17 mouse cellular contexts compared by ENCODE assay signal in genomic region chr2:25540541-25540948, GRCm38 (mm10). TPM values are rescaled to one million over a fixed set of nuclear protein-coding genes. Genes with fewer than 3 reads are reported as not detected.
A peak's percentile ranks its signal among the peaks of the same experiment; 100 is the strongest.
DNase-seq lines count a peak whose midpoint lies in the region; ATAC-seq lines count a peak whose summit lies in the region.
"Had no signal": no experiment of that assay in that cellular context is flagged by ENCODE, and none has a peak within 500 bp of the region (broad histone marks: within the 10 kb centered on the region; RNA-seq: fewer than 3 reads in every experiment).

No protein-coding gene starts in this region.

- H3K9ac ChIP-seq in kidney, embryonic 14.5 days (ENCODE audit: low read depth, low read length): no peak overlapping the region
- H3K9ac ChIP-seq in kidney, embryonic 15.5 days: no peak overlapping the region
- H3K9ac ChIP-seq: forebrain, embryonic 15.5 days; lung, embryonic 14.5 days; midbrain, embryonic 13.5 days had no signal

- H3K4me2 ChIP-seq in kidney, embryonic 14.5 days (replicated peaks; ENCODE audit: low read depth, low read length): no peak overlapping the region
- H3K4me2 ChIP-seq in kidney, embryonic 15.5 days: no peak overlapping the region
- H3K4me2 ChIP-seq: forebrain, embryonic 15.5 days; lung, embryonic 14.5 days; midbrain, embryonic 13.5 days had no signal

- no peaks in the 10 kb centered on the region for H3K27me3 ChIP-seq in kidney, embryonic 14.5 days (ENCODE audit: control insufficient read depth, insufficient read depth, low read length)
- H3K27me3 ChIP-seq in kidney, embryonic 15.5 days: no peaks in the 10 kb centered on the region
- no peaks in the 10 kb centered on the region for H3K27me3 ChIP-seq in embryonic facial prominence, embryonic 10.5 days (replicated peaks; ENCODE audit: low read depth, poor library complexity, severe bottlenecking)
- H3K27me3 ChIP-seq: forebrain, embryonic 15.5 days; midbrain, embryonic 13.5 days had no signal

- H3K4me3 ChIP-seq in kidney, embryonic 14.5 days (ENCODE audit: low read length): no peak overlapping the region
- H3K4me3 ChIP-seq in kidney, embryonic 15.5 days (replicated peaks): no peak overlapping the region
- no peak overlapping the region for H3K4me3 ChIP-seq in embryonic facial prominence, embryonic 10.5 days
- H3K4me3 ChIP-seq: erythroblast, embryonic 14.5 days; forebrain, embryonic 15.5 days; heart, adult 2 months; midbrain, embryonic 13.5 days had no signal

- WGBS in kidney, embryonic 14.5 days: 80% methylated on average over 4 of the region's 4 CpGs
- WGBS in kidney, embryonic 15.5 days: 72% methylated on average over 4 of the region's 4 CpGs
- WGBS in embryonic facial prominence, embryonic 10.5 days: 92% methylated on average over 4 of the region's 4 CpGs

- H3K27ac ChIP-seq in kidney, embryonic 14.5 days (ENCODE audit: low read depth, low read length): no peak overlapping the region; the same call in 1 of the 2 replicates
- H3K27ac ChIP-seq in kidney, embryonic 15.5 days: peak overlapping the region; percentile 75
- H3K27ac ChIP-seq in embryonic facial prominence, embryonic 10.5 days (replicated peaks): no peak overlapping the region
- H3K27ac ChIP-seq: forebrain, embryonic 15.5 days; heart, adult 2 months; midbrain, embryonic 13.5 days had no signal

- H3K4me1 ChIP-seq in kidney, embryonic 14.5 days (ENCODE audit: control insufficient read depth, insufficient read depth, low read length): peaks cover 11% of the 10 kb centered on the region
- peaks cover 45% of the 10 kb centered on the region for H3K4me1 ChIP-seq in kidney, embryonic 15.5 days
- H3K4me1 ChIP-seq in embryonic facial prominence, embryonic 10.5 days: peaks cover 15% of the 10 kb centered on the region
- H3K4me1 ChIP-seq: forebrain, embryonic 15.5 days had no signal

- no peaks in the 10 kb centered on the region for H3K9me3 ChIP-seq in kidney, embryonic 14.5 days (ENCODE audit: control insufficient read depth, low read length)
- no peaks in the 10 kb centered on the region for H3K9me3 ChIP-seq in kidney, embryonic 15.5 days (replicated peaks)
- no peaks in the 10 kb centered on the region for H3K9me3 ChIP-seq in embryonic facial prominence, embryonic 10.5 days
- H3K9me3 ChIP-seq: forebrain, embryonic 15.5 days; midbrain, embryonic 13.5 days had no signal

- no peak for ATAC-seq in kidney, embryonic 14.5 days (ENCODE audit: low FRiP score, low TSS enrichment)
- ATAC-seq in kidney, embryonic 15.5 days (replicated peaks; ENCODE audit: low FRiP score): peak; percentile 57; the same call in 1 of the 2 replicates
- ATAC-seq in monocyte, adult 5-6 weeks (replicated peaks; ENCODE audit: insufficient number of reproducible peaks, low FRiP score, low TSS enrichment, poor library complexity, severe bottlenecking): no peak
- ATAC-seq: forebrain, embryonic 15.5 days; midbrain, embryonic 13.5 days had no signal

- peaks cover 25% of the 10 kb centered on the region for H3K36me3 ChIP-seq in kidney, embryonic 14.5 days (ENCODE audit: control insufficient read depth, insufficient read depth, low read length)
- H3K36me3 ChIP-seq in kidney, embryonic 15.5 days: peaks cover 43% of the 10 kb centered on the region
- H3K36me3 ChIP-seq in embryonic facial prominence, embryonic 10.5 days (replicated peaks): peaks cover 66% of the 10 kb centered on the region

- peak; percentile 62 for DNase-seq in kidney, adult 11 months
- DNase-seq in adrenal gland, postnatal 36 days: peak; percentile 43 to 66
- DNase-seq in embryo, embryonic 10 days (ENCODE audit: low spot score): no peak
- DNase-seq in embryonic facial prominence, embryonic 10.5 days (ENCODE audit: low spot score): no peak
- DNase-seq in cerebellum, postnatal 25 days: no peak
- DNase-seq: cerebellum, postnatal 14 days; left cerebral cortex, postnatal 4 days; lung, embryonic 14.5 days; retina, postnatal 1 day had no signal

RNA-seq across cellular contexts. Expression of gene Traf2, which starts 6.2 kb away (rescaled TPM):
- 30.2 and 34.0 TPM in 2 replicates for polyA plus RNA-seq in kidney, embryonic 14.5 days (2014; fragmentation: Nextera tagmentation; extraction: Ambion mirVana)
- total RNA-seq in adrenal gland, postnatal 36 days (2021): 10 to 100 TPM; 22.3 to 26.2 TPM
- 36.0 and 37.3 TPM in 2 replicates for polyA plus RNA-seq in kidney, embryonic 15.5 days (2015; fragmentation: Nextera tagmentation; extraction: Ambion mirVana)
- polyA plus RNA-seq in embryonic facial prominence, embryonic 10.5 days (2016; fragmentation: Nextera tagmentation; extraction: Ambion mirVana): 39.9 and 40.1 TPM in 2 replicates
- 16.6 to 29.4 TPM (median 18.0 TPM) in 3 replicates for total RNA-seq in monocyte, adult 5-6 weeks (2017)

RNA-seq across cellular contexts. Expression of gene Edf1, which starts 17.1 kb away (rescaled TPM):
- polyA plus RNA-seq in kidney, embryonic 14.5 days (2014; fragmentation: Nextera tagmentation; extraction: Ambion mirVana): 314 and 436 TPM in 2 replicates
- total RNA-seq in adrenal gland, postnatal 36 days (2021): 100 to 1,000 TPM; 276 to 288 TPM
- polyA plus RNA-seq in kidney, embryonic 15.5 days (2015; fragmentation: Nextera tagmentation; extraction: Ambion mirVana): 373 and 392 TPM in 2 replicates
- polyA plus RNA-seq in embryonic facial prominence, embryonic 10.5 days (2016; fragmentation: Nextera tagmentation; extraction: Ambion mirVana): 310 and 316 TPM in 2 replicates
- total RNA-seq in monocyte, adult 5-6 weeks (2017): 80.0 to 121 TPM (median 114 TPM) in 3 replicates

RNA-seq across cellular contexts. Expression of gene Mamdc4, which starts 34.1 kb away (rescaled TPM):
- polyA plus RNA-seq in kidney, embryonic 14.5 days (2014; fragmentation: Nextera tagmentation; extraction: Ambion mirVana): 3.3 and 7.5 TPM in 2 replicates
- 1 to 10 TPM; 1.5 to 3.1 TPM for total RNA-seq in adrenal gland, postnatal 36 days (2021)
- 8.4 and 10.1 TPM in 2 replicates for polyA plus RNA-seq in kidney, embryonic 15.5 days (2015; fragmentation: Nextera tagmentation; extraction: Ambion mirVana)
- 1.9 and 7.7 TPM in 2 replicates for polyA plus RNA-seq in embryonic facial prominence, embryonic 10.5 days (2016; fragmentation: Nextera tagmentation; extraction: Ambion mirVana)
- 2.8 to 6.2 TPM in 2 of 3 replicates, not detected in the other for total RNA-seq in monocyte, adult 5-6 weeks (2017)

RNA-seq across cellular contexts. Expression of gene Phpt1, which starts 34.5 kb away (rescaled TPM):
- polyA plus RNA-seq in kidney, embryonic 14.5 days (2014; fragmentation: Nextera tagmentation; extraction: Ambion mirVana): 229 and 294 TPM in 2 replicates
- 10 to 100 TPM; 54.3 to 64.6 TPM for total RNA-seq in adrenal gland, postnatal 36 days (2021)
- 184 and 197 TPM in 2 replicates for polyA plus RNA-seq in kidney, embryonic 15.5 days (2015; fragmentation: Nextera tagmentation; extraction: Ambion mirVana)
- polyA plus RNA-seq in embryonic facial prominence, embryonic 10.5 days (2016; fragmentation: Nextera tagmentation; extraction: Ambion mirVana): 146 and 155 TPM in 2 replicates
- 0.67 to 1.9 TPM (median 1.1 TPM) in 3 replicates for total RNA-seq in monocyte, adult 5-6 weeks (2017)

RNA-seq across cellular contexts. Expression of gene C8g, which starts 39.0 kb away (rescaled TPM):
- 7.9 and 9.8 TPM in 2 replicates for polyA plus RNA-seq in kidney, embryonic 14.5 days (2014; fragmentation: Nextera tagmentation; extraction: Ambion mirVana)
- 1 to 10 TPM; 1.7 TPM for total RNA-seq in adrenal gland, postnatal 36 days (2021)
- 6.3 and 7.8 TPM in 2 replicates for polyA plus RNA-seq in kidney, embryonic 15.5 days (2015; fragmentation: Nextera tagmentation; extraction: Ambion mirVana)
- polyA plus RNA-seq in embryonic facial prominence, embryonic 10.5 days (2016; fragmentation: Nextera tagmentation; extraction: Ambion mirVana): 6.1 and 6.7 TPM in 2 replicates
- not detected in 3 replicates for total RNA-seq in monocyte, adult 5-6 weeks (2017)
- total RNA-seq: neutrophil, adult 5-6 weeks had no signal
- polyA plus RNA-seq: erythroblast, embryonic 14.5 days had no signal

Comparison
In these comparisons a context has a peak if more than half of its experiments do, and no peak if none do; other contexts are left out.
1. DNase-seq: peak in kidney, adult 11 months (single experiment) and adrenal gland, postnatal 36 days (2 of 2); none in embryo, embryonic 10 days (single experiment), embryonic facial prominence, embryonic 10.5 days (single experiment) and cerebellum, postnatal 25 days (0 of 2).